Mouse (Mus musculus): Measurements from ENCODE around the gene Tmem11. TPM values are rescaled to one million over a fixed set of nuclear protein-coding genes. Genes with fewer than 3 reads are reported as not detected.

Gene Tmem11
- polyA plus RNA-seq, 1 experiment from 2014 or later = 48.4 TPM

- Histone ChIP-seq H3K27me3 (replicated peaks; ENCODE audit: insufficient read depth, low read length) (no peaks in the 10 kb centered on the region), H3K9ac (replicated peaks; ENCODE audit: low read depth) (no peak overlapping the region), H3K4me3 (ENCODE audit: low read depth, low read length) (no peak overlapping the region), H3K36me3 (ENCODE audit: insufficient read depth, low read length) (peaks cover 6% of the 10 kb centered on the region; the same call in 1 of the 2 replicates), H3K27ac (ENCODE audit: low read length) (no peak overlapping the region), H3K4me1 (ENCODE audit: insufficient read depth, low read depth, low read length) (no peaks in the 10 kb centered on the region), H3K4me2 (replicated peaks; ENCODE audit: low read depth, low read length) (no peak overlapping the region), H3K9me3 (ENCODE audit: low read length) (no peaks in the 10 kb centered on the region)
- DNase-seq (ENCODE audit: low spot score) (no peak), ATAC-seq (no peak)
- 59% methylated on average over 3 of the region's 3 CpGs for WGBS
- TF ChIP-seq EP300 (IDR thresholded peaks at IDR 0.05) (no peak), CTCF (IDR thresholded peaks at IDR 0.05) (no peak)
These were observed 22.5 kb downstream of the Tmem11 start for GRCm38 (mm10) chr11:60856587-60856986.

- Histone ChIP-seq H3K9me3 (ENCODE audit: low read length) (no peaks in the 10 kb centered on the region), H3K4me2 (replicated peaks; ENCODE audit: low read depth, low read length) (no peak overlapping the region), H3K36me3 (ENCODE audit: insufficient read depth, low read length) (no peaks in the 10 kb centered on the region), H3K4me3 (ENCODE audit: low read depth, low read length) (no peak overlapping the region), H3K4me1 (ENCODE audit: insufficient read depth, low read depth, low read length) (no peaks in the 10 kb centered on the region), H3K27ac (ENCODE audit: low read length) (no peak overlapping the region), H3K9ac (replicated peaks; ENCODE audit: low read depth) (no peak overlapping the region), H3K27me3 (replicated peaks; ENCODE audit: insufficient read depth, low read length) (no peaks in the 10 kb centered on the region)
- DNase-seq (ENCODE audit: low spot score) = no peak
- no peak for ATAC-seq
- TF ChIP-seq CTCF (IDR thresholded peaks at IDR 0.05) (no peak), EP300 (IDR thresholded peaks at IDR 0.05) (no peak)
- 75% methylated on average over 5 of the region's 5 CpGs for WGBS
These were observed 33.7 kb downstream of the Tmem11 start for GRCm38 (mm10) chr11:60845415-60845814.

- H3K4me3 ChIP-seq (ENCODE audit: low read depth, low read length) = no peak overlapping the region
These were observed 35.7 kb downstream of the Tmem11 start for GRCm38 (mm10) chr11:60843412-60843811.

GRCm38 (mm10) chr11:60841467-60842200 lies 37.4 kb downstream of the Tmem11 start:
- 73% methylated on average over 12 of the region's 12 CpGs for WGBS
- TF ChIP-seq EP300 (IDR thresholded peaks at IDR 0.05) (no peak), CTCF (IDR thresholded peaks at IDR 0.05) (no peak)

More at GRCm38 (mm10) chr11:60843412-60843811, 35.7 kb downstream of the Tmem11 start:
- ATAC-seq (no peak), DNase-seq (ENCODE audit: low spot score) (no peak)
- TF ChIP-seq CTCF (IDR thresholded peaks at IDR 0.05) = no peak
- no peak for TF ChIP-seq EP300 (IDR thresholded peaks at IDR 0.05)
- no peaks in the 10 kb centered on the region for H3K27me3 ChIP-seq (replicated peaks; ENCODE audit: insufficient read depth, low read length)
- H3K4me1 ChIP-seq (ENCODE audit: insufficient read depth, low read depth, low read length) = no peaks in the 10 kb centered on the region
- H3K27ac ChIP-seq (ENCODE audit: low read length) = no peak overlapping the region
- H3K36me3 ChIP-seq (ENCODE audit: insufficient read depth, low read length) = no peaks in the 10 kb centered on the region
- WGBS = 82% methylated on average over 5 of the region's 5 CpGs
- H3K4me2 ChIP-seq (replicated peaks; ENCODE audit: low read depth, low read length) = no peak overlapping the region
- H3K9me3 ChIP-seq (ENCODE audit: low read length) = no peaks in the 10 kb centered on the region
- H3K9ac ChIP-seq (replicated peaks; ENCODE audit: low read depth) = no peak overlapping the region

GRCm38 (mm10) chr11:60837644-60838406 lies 41.2 kb downstream of the Tmem11 start:
- DNase-seq (ENCODE audit: low spot score) (no peak), ATAC-seq (no peak)
- Histone ChIP-seq H3K9me3 (ENCODE audit: low read length) (no peaks in the 10 kb centered on the region), H3K9ac (replicated peaks; ENCODE audit: low read depth) (no peak overlapping the region), H3K4me2 (replicated peaks; ENCODE audit: low read depth, low read length) (no peak overlapping the region), H3K4me3 (ENCODE audit: low read depth, low read length) (no peak overlapping the region), H3K4me1 (ENCODE audit: insufficient read depth, low read depth, low read length) (no peaks in the 10 kb centered on the region), H3K27me3 (replicated peaks; ENCODE audit: insufficient read depth, low read length) (no peaks in the 10 kb centered on the region), H3K27ac (ENCODE audit: low read length) (no peak overlapping the region), H3K36me3 (ENCODE audit: insufficient read depth, low read length) (no peaks in the 10 kb centered on the region)
- TF ChIP-seq CTCF (IDR thresholded peaks at IDR 0.05) = no peak
- WGBS = 80% methylated on average over 10 of the region's 10 CpGs

More at GRCm38 (mm10) chr11:60841467-60842200, 37.4 kb downstream of the Tmem11 start:
- H3K4me3 ChIP-seq (ENCODE audit: low read depth, low read length) = no peak overlapping the region
- H3K27ac ChIP-seq (ENCODE audit: low read length) = no peak overlapping the region
- H3K9me3 ChIP-seq (ENCODE audit: low read length) = no peaks in the 10 kb centered on the region
- H3K9ac ChIP-seq (replicated peaks; ENCODE audit: low read depth) = no peak overlapping the region
- H3K4me2 ChIP-seq (replicated peaks; ENCODE audit: low read depth, low read length) = no peak overlapping the region
- H3K27me3 ChIP-seq (replicated peaks; ENCODE audit: insufficient read depth, low read length) = no peaks in the 10 kb centered on the region
- H3K4me1 ChIP-seq (ENCODE audit: insufficient read depth, low read depth, low read length) = no peaks in the 10 kb centered on the region
- no peak for ATAC-seq
- H3K36me3 ChIP-seq (ENCODE audit: insufficient read depth, low read length) = no peaks in the 10 kb centered on the region
- DNase-seq (ENCODE audit: low spot score) = no peak

- no peaks in the 10 kb centered on the region for H3K4me1 ChIP-seq (ENCODE audit: insufficient read depth, low read depth, low read length)
- no peak for DNase-seq (ENCODE audit: low spot score)
- no peaks in the 10 kb centered on the region for H3K36me3 ChIP-seq (ENCODE audit: insufficient read depth, low read length)
- TF ChIP-seq EP300 (IDR thresholded peaks at IDR 0.05) (no peak), CTCF (IDR thresholded peaks at IDR 0.05) (no peak)
- H3K27ac ChIP-seq (ENCODE audit: low read length) = no peak overlapping the region
- no peak overlapping the region for H3K4me3 ChIP-seq (ENCODE audit: low read depth, low read length)
- no peak overlapping the region for H3K4me2 ChIP-seq (replicated peaks; ENCODE audit: low read depth, low read length)
- no peaks in the 10 kb centered on the region for H3K9me3 ChIP-seq (ENCODE audit: low read length)
- no peak for ATAC-seq
- no peak overlapping the region for H3K9ac ChIP-seq (replicated peaks; ENCODE audit: low read depth)
- no peaks in the 10 kb centered on the region for H3K27me3 ChIP-seq (replicated peaks; ENCODE audit: insufficient read depth, low read length)
- WGBS = 96% methylated on average over 6 of the region's 6 CpGs
These were observed 42.2 kb downstream of the Tmem11 start for GRCm38 (mm10) chr11:60836897-60837296.

Data from lung, postnatal 0 days (tissue).